Mouse (Mus musculus): Measurements from ENCODE around the gene Endod1. TPM values are rescaled to one million over a fixed set of nuclear protein-coding genes. Genes with fewer than 3 reads are reported as not detected.

The Endod1 gene
- polyA plus RNA-seq (2012; rRNA removed) = 106 and 123 TPM in 2 replicates

GRCm38 (mm10) chr9:14381353-14382055 lies at the start of gene Endod1:
Gene Endod1 (minus strand): TSS chr9:14381507.
- Histone ChIP-seq H3K4me1 (ENCODE audit: control insufficient read depth, insufficient read depth, low read length) (peaks cover 17% of the 10 kb centered on the region), H3K27me3 (ENCODE audit: control insufficient read depth, insufficient read depth, low read length) (no peaks in the 10 kb centered on the region), H3K27ac (ENCODE audit: insufficient read depth, low read length) (peak within 1 kb of the TSS; percentile 96), H3K4me3 (replicated peaks; ENCODE audit: insufficient read depth, low read depth, low read length) (peak within 1 kb of the TSS; percentile 81)
- DNase-seq = peak; percentile 59 to 64
- TF ChIP-seq CTCF (IDR thresholded peaks at IDR 0.05; ENCODE audit: borderline replicate concordance, insufficient read depth, low read depth, low read length) (no peak), POLR2A (IDR thresholded peaks at IDR 0.05; ENCODE audit: borderline replicate concordance, insufficient read depth, low read length) (no peak)
- WGBS = 3% methylated on average over 8 of the region's 8 CpGs

GRCm38 (mm10) chr9:14409153-14409552 lies 27.8 kb upstream of the Endod1 start:
- Histone ChIP-seq H3K27me3 (ENCODE audit: control insufficient read depth, insufficient read depth, low read length) (no peaks in the 10 kb centered on the region), H3K27ac (ENCODE audit: insufficient read depth, low read length) (no peak overlapping the region), H3K4me1 (ENCODE audit: control insufficient read depth, insufficient read depth, low read length) (no peaks in the 10 kb centered on the region), H3K4me3 (replicated peaks; ENCODE audit: insufficient read depth, low read depth, low read length) (no peak overlapping the region)
- no peak for DNase-seq
- 92% methylated on average over 5 of the region's 5 CpGs for WGBS
- TF ChIP-seq CTCF (IDR thresholded peaks at IDR 0.05; ENCODE audit: borderline replicate concordance, insufficient read depth, low read depth, low read length) (no peak), POLR2A (IDR thresholded peaks at IDR 0.05; ENCODE audit: borderline replicate concordance, insufficient read depth, low read length) (no peak)

- no peak overlapping the region for H3K4me3 ChIP-seq (replicated peaks; ENCODE audit: insufficient read depth, low read depth, low read length)
- no peaks in the 10 kb centered on the region for H3K4me1 ChIP-seq (ENCODE audit: control insufficient read depth, insufficient read depth, low read length)
- 65% methylated on average over 4 of the region's 4 CpGs for WGBS
- no peaks in the 10 kb centered on the region for H3K27me3 ChIP-seq (ENCODE audit: control insufficient read depth, insufficient read depth, low read length)
- H3K27ac ChIP-seq (ENCODE audit: insufficient read depth, low read length) = no peak overlapping the region
- no peak for DNase-seq
- no peak for TF ChIP-seq POLR2A (IDR thresholded peaks at IDR 0.05; ENCODE audit: borderline replicate concordance, insufficient read depth, low read length)
- TF ChIP-seq CTCF (IDR thresholded peaks at IDR 0.05; ENCODE audit: borderline replicate concordance, insufficient read depth, low read depth, low read length) = no peak
Observed at GRCm38 (mm10) chr9:14408044-14408443, 26.7 kb upstream of the Endod1 start.

- 76% methylated on average over 1 of the region's 1 CpGs for WGBS
- Histone ChIP-seq H3K4me1 (ENCODE audit: control insufficient read depth, insufficient read depth, low read length) (no peaks in the 10 kb centered on the region), H3K27ac (ENCODE audit: insufficient read depth, low read length) (no peak overlapping the region), H3K4me3 (replicated peaks; ENCODE audit: insufficient read depth, low read depth, low read length) (no peak overlapping the region), H3K27me3 (ENCODE audit: control insufficient read depth, insufficient read depth, low read length) (no peaks in the 10 kb centered on the region)
- no peak for DNase-seq
- no peak for TF ChIP-seq POLR2A (IDR thresholded peaks at IDR 0.05; ENCODE audit: borderline replicate concordance, insufficient read depth, low read length)
- no peak for TF ChIP-seq CTCF (IDR thresholded peaks at IDR 0.05; ENCODE audit: borderline replicate concordance, insufficient read depth, low read depth, low read length)
Observed at GRCm38 (mm10) chr9:14406056-14406455, 24.7 kb upstream of the Endod1 start.

GRCm38 (mm10) chr9:14402099-14402498 lies 20.8 kb upstream of the Endod1 start:
- Histone ChIP-seq H3K4me3 (replicated peaks; ENCODE audit: insufficient read depth, low read depth, low read length) (no peak overlapping the region), H3K27me3 (ENCODE audit: control insufficient read depth, insufficient read depth, low read length) (no peaks in the 10 kb centered on the region), H3K4me1 (ENCODE audit: control insufficient read depth, insufficient read depth, low read length) (no peaks in the 10 kb centered on the region), H3K27ac (ENCODE audit: insufficient read depth, low read length) (no peak overlapping the region)
- WGBS = 67% methylated on average over 1 of the region's 1 CpGs
- DNase-seq = no peak
- TF ChIP-seq POLR2A (IDR thresholded peaks at IDR 0.05; ENCODE audit: borderline replicate concordance, insufficient read depth, low read length) (no peak), CTCF (IDR thresholded peaks at IDR 0.05; ENCODE audit: borderline replicate concordance, insufficient read depth, low read depth, low read length) (no peak)

- Histone ChIP-seq H3K27ac (ENCODE audit: insufficient read depth, low read length) (no peak overlapping the region), H3K27me3 (ENCODE audit: control insufficient read depth, insufficient read depth, low read length) (no peaks in the 10 kb centered on the region), H3K4me1 (ENCODE audit: control insufficient read depth, insufficient read depth, low read length) (no peaks in the 10 kb centered on the region), H3K4me3 (replicated peaks; ENCODE audit: insufficient read depth, low read depth, low read length) (no peak overlapping the region)
- 89% methylated on average over 5 of the region's 5 CpGs for WGBS
- DNase-seq = no peak
- TF ChIP-seq POLR2A (IDR thresholded peaks at IDR 0.05; ENCODE audit: borderline replicate concordance, insufficient read depth, low read length) (no peak), CTCF (IDR thresholded peaks at IDR 0.05; ENCODE audit: borderline replicate concordance, insufficient read depth, low read depth, low read length) (no peak)
Observed at GRCm38 (mm10) chr9:14400392-14400791, 19.1 kb upstream of the Endod1 start.

- Histone ChIP-seq H3K27ac (ENCODE audit: insufficient read depth, low read length) (no peak overlapping the region), H3K4me3 (replicated peaks; ENCODE audit: insufficient read depth, low read depth, low read length) (no peak overlapping the region), H3K4me1 (ENCODE audit: control insufficient read depth, insufficient read depth, low read length) (no peaks in the 10 kb centered on the region), H3K27me3 (ENCODE audit: control insufficient read depth, insufficient read depth, low read length) (no peaks in the 10 kb centered on the region)
- no peak for DNase-seq
- TF ChIP-seq POLR2A (IDR thresholded peaks at IDR 0.05; ENCODE audit: borderline replicate concordance, insufficient read depth, low read length) (no peak), CTCF (IDR thresholded peaks at IDR 0.05; ENCODE audit: borderline replicate concordance, insufficient read depth, low read depth, low read length) (no peak)
- WGBS = 78% methylated on average over 1 of the region's 1 CpGs
Observed at GRCm38 (mm10) chr9:14398946-14399345, 17.6 kb upstream of the Endod1 start.

- 44% methylated on average over 1 of the region's 1 CpGs for WGBS
- no peaks in the 10 kb centered on the region for H3K4me1 ChIP-seq (ENCODE audit: control insufficient read depth, insufficient read depth, low read length)
- no peak for TF ChIP-seq POLR2A (IDR thresholded peaks at IDR 0.05; ENCODE audit: borderline replicate concordance, insufficient read depth, low read length)
- no peak for TF ChIP-seq CTCF (IDR thresholded peaks at IDR 0.05; ENCODE audit: borderline replicate concordance, insufficient read depth, low read depth, low read length)
Observed at GRCm38 (mm10) chr9:14398084-14398483, 16.8 kb upstream of the Endod1 start.

More at GRCm38 (mm10) chr9:14398084-14398483, 16.8 kb upstream of the Endod1 start:
- H3K27ac ChIP-seq (ENCODE audit: insufficient read depth, low read length) = no peak overlapping the region
- no peak for DNase-seq
- no peaks in the 10 kb centered on the region for H3K27me3 ChIP-seq (ENCODE audit: control insufficient read depth, insufficient read depth, low read length)
- H3K4me3 ChIP-seq (replicated peaks; ENCODE audit: insufficient read depth, low read depth, low read length) = no peak overlapping the region
